9 mouse cellular contexts compared by ENCODE assay signal in genomic region chr13:92675897-92676584, GRCm38 (mm10).
DNase-seq lines count a peak whose midpoint lies in the region; ATAC-seq and TF ChIP-seq lines count a peak whose summit lies in the region.
"Had no signal": no experiment of that assay in that cellular context is flagged by ENCODE, and none has a peak within 500 bp of the region (broad histone marks: within the 10 kb centered on the region; RNA-seq: fewer than 3 reads in every experiment).

No protein-coding gene starts in this region.

- 0 out of 2 replicates have a peak, but pooled peaks cover 9% of the 10 kb centered on the region for H3K4me1 ChIP-seq in kidney, postnatal 0 days (replicated peaks; ENCODE audit: insufficient read depth, low read length)
- H3K4me1 ChIP-seq: midbrain, embryonic 12.5 days had no signal

- no peaks in the 10 kb centered on the region for H3K36me3 ChIP-seq in kidney, postnatal 0 days (ENCODE audit: insufficient read depth, low read length)
- H3K36me3 ChIP-seq: midbrain, embryonic 12.5 days had no signal

- ATAC-seq in kidney, postnatal 0 days (replicated peaks; ENCODE audit: low FRiP score, low read depth): peak; percentile 78

- 42% methylated on average over 11 of the region's 11 CpGs for WGBS in kidney, postnatal 0 days

- no peak overlapping the region for H3K4me2 ChIP-seq in kidney, postnatal 0 days (ENCODE audit: low read length)
- H3K4me2 ChIP-seq: midbrain, embryonic 12.5 days had no signal

- no peak overlapping the region for H3K27ac ChIP-seq in kidney, postnatal 0 days
- H3K27ac ChIP-seq: midbrain, embryonic 12.5 days had no signal

- no peak for TF ChIP-seq CTCF in kidney, postnatal 0 days (IDR thresholded peaks at IDR 0.05; ENCODE audit: low read depth)

- H3K27me3 ChIP-seq in kidney, postnatal 0 days (ENCODE audit: insufficient read depth, low read length): no peaks in the 10 kb centered on the region
- H3K27me3 ChIP-seq: midbrain, embryonic 12.5 days had no signal

- no peak overlapping the region for H3K9ac ChIP-seq in kidney, postnatal 0 days (ENCODE audit: low read depth, low read length)
- H3K9ac ChIP-seq: midbrain, embryonic 12.5 days had no signal

- DNase-seq in kidney, postnatal 0 days (ENCODE audit: low spot score): peak; percentile 74
- DNase-seq in kidney, adult 18-20 months: no peak
- DNase-seq in adrenal gland, postnatal 10 days: peak; percentile 64
- DNase-seq in gastrocnemius, postnatal 36 days: peak; percentile 28 to 41
- DNase-seq in kidney, postnatal 4 days: peak; percentile 39 to 55
- DNase-seq in left cerebral cortex, adult 8-10 months (ENCODE audit: low spot score in 2 of 2): no peak
- no peak for DNase-seq in frontal cortex, postnatal 25 days (ENCODE audit: low spot score in 2 of 2)
- no peak for DNase-seq in frontal cortex, adult 2 months (ENCODE audit: extremely low spot score in 1 of 2, low spot score in 1 of 2)

- no peak overlapping the region for H3K4me3 ChIP-seq in kidney, postnatal 0 days (replicated peaks; ENCODE audit: low read depth, low read length)
- H3K4me3 ChIP-seq: midbrain, embryonic 12.5 days had no signal

- H3K9me3 ChIP-seq in kidney, postnatal 0 days (replicated peaks; ENCODE audit: low read length): no peaks in the 10 kb centered on the region
- H3K9me3 ChIP-seq: midbrain, embryonic 12.5 days had no signal

- intact Hi-C loops in gastrocnemius, postnatal 36 days (cut with DNase I): no loop called here

Comparison
In these comparisons a context has a peak if more than half of its experiments do, and no peak if none do; other contexts are left out.
1. DNase-seq: peak in kidney, postnatal 0 days (single experiment), adrenal gland, postnatal 10 days (single experiment), gastrocnemius, postnatal 36 days (2 of 2) and kidney, postnatal 4 days (2 of 2); none in kidney, adult 18-20 months (single experiment), left cerebral cortex, adult 8-10 months (0 of 2), frontal cortex, postnatal 25 days (0 of 2) and frontal cortex, adult 2 months (0 of 2).